Mouse (Mus musculus) embryonic facial prominence, embryonic 13.5 days (tissue): Measurements from ENCODE around the gene Fam189a1. TPM values are rescaled to one million over a fixed set of nuclear protein-coding genes. Genes with fewer than 3 reads are reported as not detected.

Experiments used
- ATAC-seq: fragments of 200-750 bp; cut with Nextera tagmentation; 2 replicates; pipeline ENCODE4 v1.8.0; 2017; ENCODE audit warnings: low read depth; ENCODE audit not compliant: insufficient number of reproducible peaks, insufficient read depth, low FRiP score, low TSS enrichment
- H3K27ac ChIP-seq: fragments of 300-500 bp; sonication (generic); 2 replicates; pipeline ENCODE4 v1.5.1; 2015; ENCODE audit warnings: moderate library complexity, mild to moderate bottlenecking, inconsistent platforms
- H3K27me3 ChIP-seq: fragments of 300-500 bp; sonication (generic); 2 replicates; pipeline ENCODE4 v1.6.1; 2015; ENCODE audit warnings: mild to moderate bottlenecking, inconsistent platforms
- H3K36me3 ChIP-seq: fragments of 300-500 bp; sonication (generic); 2 replicates; pipeline ENCODE4 v1.6.1; 2015; ENCODE audit warnings: mild to moderate bottlenecking, inconsistent platforms
- H3K4me1 ChIP-seq: fragments of 300-500 bp; sonication (generic); 2 replicates; pipeline ENCODE4 v1.6.1; 2015; ENCODE audit warnings: inconsistent platforms
- H3K4me2 ChIP-seq: fragments of 300-500 bp; sonication (generic); 2 replicates; pipeline ENCODE4 v1.6.1; 2015; ENCODE audit warnings: moderate library complexity, mild to moderate bottlenecking, inconsistent platforms
- H3K4me3 ChIP-seq: fragments of 300-500 bp; sonication (generic); 2 replicates; pipeline ENCODE4 v1.5.1; 2015; ENCODE audit warnings: mild to moderate bottlenecking, inconsistent platforms
- H3K9ac ChIP-seq: fragments of 300-500 bp; sonication (generic); 2 replicates; pipeline ENCODE4 v1.6.1; 2015; ENCODE audit warnings: mild to moderate bottlenecking, inconsistent platforms
- H3K9me3 ChIP-seq: fragments of 300-500 bp; sonication (generic); 2 replicates; pipeline ENCODE4 v1.6.1; 2016; ENCODE audit warnings: inconsistent platforms
- WGBS: fragments of 180-500 bp; shearing (Covaris S2); methylation state at CpG from one replicate; pipeline ENCODE4 v1.1.7; 2015; ENCODE audit warnings: mixed read lengths; 5-methylcytosine and 5-hydroxymethylcytosine counted together
- polyA plus RNA-seq: library from polyadenylated mRNA; unstranded; fragments of >200 nt; fragmentation: Nextera tagmentation; extraction: Ambion mirVana; gene quantifications from 2 replicates; pipeline ENCODE4 v1.2.1, GENCODE M21; 2015

Fam189a1 gene
- polyA plus RNA-seq, 1 experiment from 2014 or later = 3.5 TPM

DNA sequence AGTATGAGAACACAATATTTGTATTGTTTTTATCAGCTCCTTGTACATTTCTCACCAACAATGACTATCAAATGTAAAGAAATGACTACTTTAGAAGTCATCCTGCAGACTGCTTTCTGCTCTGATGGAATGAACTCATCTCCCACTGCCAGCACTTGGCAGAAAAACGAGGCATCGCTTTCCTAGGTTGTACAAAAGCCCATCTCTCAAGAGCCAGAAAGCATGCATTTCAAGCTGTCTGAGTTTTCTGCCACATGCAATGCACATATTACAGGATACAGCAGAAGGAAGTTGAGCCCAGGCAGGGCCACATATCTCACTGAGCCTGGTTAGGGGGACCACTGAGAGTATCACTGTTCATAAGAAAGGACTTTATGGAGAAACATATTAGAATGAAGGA, 256.1 kb downstream of the Fam189a1 start:
- no peaks in the 10 kb centered on the region for H3K9me3 ChIP-seq
- peaks cover 6% of the 10 kb centered on the region for H3K4me1 ChIP-seq
- no peaks in the 10 kb centered on the region for H3K27me3 ChIP-seq
- no peak overlapping the region for H3K9ac ChIP-seq
- no peak overlapping the region for H3K27ac ChIP-seq
- ATAC-seq = no peak
- no peak overlapping the region for H3K4me3 ChIP-seq
- H3K36me3 ChIP-seq = no peaks in the 10 kb centered on the region
- WGBS = 86% methylated on average over 2 of the region's 2 CpGs
- H3K4me2 ChIP-seq = no peak overlapping the region

DNA sequence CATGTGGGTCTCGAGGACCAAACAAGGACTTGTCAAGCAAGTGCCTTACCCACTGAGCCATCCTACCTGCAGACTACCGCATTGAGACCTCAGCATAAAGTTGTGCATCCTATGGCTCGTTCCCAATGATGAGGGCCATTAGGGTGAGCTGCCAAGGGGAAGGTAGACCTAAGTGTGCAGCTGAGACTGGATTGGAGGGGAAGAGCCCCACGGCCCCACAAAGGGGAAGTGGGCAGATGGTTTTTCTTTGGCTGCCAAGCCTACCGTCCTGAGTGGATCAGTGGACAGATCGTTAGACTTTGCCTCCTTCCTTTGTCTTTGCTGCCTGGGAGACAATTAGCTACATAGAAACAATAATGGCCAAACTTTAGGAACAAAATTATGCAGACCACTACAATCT, 259.8 kb downstream of the Fam189a1 start:
- Histone ChIP-seq H3K4me2 (no peak overlapping the region), H3K27ac (no peak overlapping the region), H3K9ac (no peak overlapping the region), H3K9me3 (no peaks in the 10 kb centered on the region), H3K27me3 (no peaks in the 10 kb centered on the region), H3K4me1 (peaks cover 6% of the 10 kb centered on the region), H3K36me3 (no peaks in the 10 kb centered on the region), H3K4me3 (no peak overlapping the region)
- no peak for ATAC-seq
- 85% methylated on average over 6 of the region's 6 CpGs for WGBS

DNA sequence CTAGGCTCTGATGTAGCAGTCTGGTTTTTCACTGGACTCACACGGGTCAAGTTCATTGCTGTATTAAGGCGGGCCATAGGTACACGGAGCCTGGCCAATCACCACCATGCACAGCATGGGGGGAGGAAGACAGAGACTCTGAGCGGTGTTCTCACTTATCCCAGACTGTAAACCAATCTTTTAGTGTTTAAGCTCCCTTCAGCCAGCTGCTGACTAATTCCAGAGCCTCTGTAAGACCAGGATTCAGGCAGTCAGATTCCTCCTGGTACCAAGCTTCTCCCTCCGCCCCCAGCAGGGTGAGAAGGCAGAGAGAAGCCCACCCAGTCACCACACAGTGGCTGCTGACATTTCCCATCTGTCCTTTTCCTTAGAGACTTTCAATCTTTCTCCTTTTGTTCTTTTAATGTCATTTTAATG, 260.7 kb downstream of the Fam189a1 start:
- H3K36me3 ChIP-seq = no peaks in the 10 kb centered on the region
- no peak overlapping the region for H3K9ac ChIP-seq
- peak overlapping the region; percentile 28; the same call in 1 of the 2 replicates for H3K27ac ChIP-seq
- H3K4me1 ChIP-seq = peaks cover 10% of the 10 kb centered on the region
- WGBS = 30% methylated on average over 5 of the region's 5 CpGs
- 0 out of 2 replicates have a peak, but pooled peaks have one; percentile 75 for ATAC-seq
- H3K9me3 ChIP-seq = no peaks in the 10 kb centered on the region
- no peak overlapping the region for H3K4me2 ChIP-seq
- no peak overlapping the region for H3K4me3 ChIP-seq
- H3K27me3 ChIP-seq = no peaks in the 10 kb centered on the region

DNA sequence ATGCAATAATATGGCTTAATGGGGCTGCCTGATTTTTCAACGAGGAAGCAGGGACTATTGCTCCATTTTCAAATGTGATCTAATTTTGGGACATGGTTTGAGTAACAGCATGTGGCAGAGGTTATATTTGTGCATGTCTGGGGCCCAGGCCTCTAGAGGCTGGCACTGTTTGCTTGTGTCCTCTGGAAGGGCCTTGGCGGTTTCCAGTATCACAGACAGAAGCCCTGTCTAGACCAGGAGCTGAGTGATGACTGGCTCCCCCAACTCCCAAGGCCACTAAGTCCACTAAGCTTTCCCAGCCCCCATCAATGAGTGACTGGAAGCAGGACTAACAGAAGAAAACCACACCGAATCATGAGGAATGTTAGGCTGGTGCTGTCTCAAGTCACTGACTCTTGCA, 265.2 kb downstream of the Fam189a1 start:
- WGBS = 60% methylated on average over 3 of the region's 3 CpGs
- H3K4me2 ChIP-seq = no peak overlapping the region
- H3K36me3 ChIP-seq = no peaks in the 10 kb centered on the region
- no peak overlapping the region for H3K27ac ChIP-seq
- no peaks in the 10 kb centered on the region for H3K27me3 ChIP-seq
- ATAC-seq = no peak
- H3K9me3 ChIP-seq = no peaks in the 10 kb centered on the region
- H3K4me1 ChIP-seq = peaks cover 14% of the 10 kb centered on the region
- H3K9ac ChIP-seq = no peak overlapping the region
- H3K4me3 ChIP-seq = no peak overlapping the region

DNA sequence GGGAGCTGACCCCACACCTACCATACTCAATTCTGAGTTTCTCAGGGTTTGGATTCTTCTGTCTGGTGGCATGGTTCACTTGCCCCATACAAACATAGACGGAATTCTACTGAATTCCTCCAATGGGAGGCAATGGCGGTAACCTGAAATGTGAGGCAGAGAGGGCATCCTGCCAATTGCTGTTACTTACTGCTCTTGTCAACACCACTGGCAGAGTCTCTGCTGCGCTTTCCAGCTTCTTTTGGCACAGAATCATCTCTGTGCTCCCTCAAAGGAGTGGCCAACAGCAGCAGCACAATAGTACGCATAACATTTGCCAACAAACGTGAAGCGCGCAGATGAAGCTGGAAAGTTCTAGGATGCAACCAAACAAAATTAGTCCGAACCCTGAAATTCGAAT, 266.5 kb downstream of the Fam189a1 start:
- no peaks in the 10 kb centered on the region for H3K36me3 ChIP-seq
- H3K4me3 ChIP-seq = no peak overlapping the region
- H3K9me3 ChIP-seq = no peaks in the 10 kb centered on the region
- H3K27ac ChIP-seq = no peak overlapping the region
- H3K4me2 ChIP-seq = no peak overlapping the region
- peaks cover 8% of the 10 kb centered on the region; the same call in 1 of the 2 replicates for H3K4me1 ChIP-seq
- ATAC-seq = no peak
- WGBS = 72% methylated on average over 9 of the region's 9 CpGs
- no peak overlapping the region for H3K9ac ChIP-seq
- no peaks in the 10 kb centered on the region for H3K27me3 ChIP-seq

DNA sequence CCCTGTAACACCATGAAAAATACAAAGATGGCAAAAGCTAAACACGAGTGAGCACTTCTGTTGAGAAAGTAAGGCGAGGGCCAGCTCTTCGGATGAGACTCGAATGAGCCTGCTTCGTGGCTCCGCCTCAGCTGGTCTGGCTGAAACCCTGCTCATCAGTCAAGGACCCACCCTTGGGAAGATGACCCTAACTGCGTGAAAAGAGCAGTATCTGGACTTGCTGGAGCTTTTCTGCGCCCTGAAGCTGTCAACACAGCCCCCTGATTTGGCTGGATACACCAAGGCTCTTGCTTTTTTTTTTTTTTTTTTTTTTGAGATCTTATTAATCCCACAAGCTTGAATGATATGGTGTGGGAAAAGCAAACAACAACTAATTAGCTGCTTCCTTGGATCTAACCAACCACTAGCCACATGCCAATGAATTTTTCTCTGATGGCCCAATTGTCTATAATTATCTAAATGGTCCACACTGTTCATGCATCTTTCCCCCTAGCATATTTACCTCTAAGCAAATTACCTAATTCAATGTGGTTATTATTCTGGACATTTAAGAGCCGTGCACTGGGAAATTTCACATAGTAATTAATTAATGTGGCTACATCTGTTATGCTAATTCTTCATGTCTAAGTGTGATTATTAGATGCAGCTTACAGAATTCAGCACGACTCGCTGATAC, 272.0 kb downstream of the Fam189a1 start:
- WGBS = 66% methylated on average over 11 of the region's 11 CpGs
- no peak for ATAC-seq

DNA sequence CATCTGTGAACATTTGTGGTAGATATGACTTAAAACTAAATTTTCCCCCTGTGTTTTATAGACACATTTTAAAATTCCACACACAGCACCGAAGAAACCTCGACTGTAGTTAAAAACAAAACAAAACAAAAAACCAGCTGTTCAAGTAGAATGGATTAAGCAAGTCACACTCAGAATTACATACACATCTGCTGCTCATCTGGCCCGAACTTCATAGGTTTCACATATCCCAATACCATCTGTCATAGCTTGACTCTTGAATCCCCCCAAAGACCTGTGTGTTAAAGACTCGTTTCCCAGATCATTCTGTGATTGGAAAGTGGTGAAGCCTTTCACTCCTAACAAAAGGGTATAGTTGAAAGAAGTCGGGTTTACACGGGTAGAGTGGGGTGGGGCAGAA, 274.1 kb downstream of the Fam189a1 start:
- 40% methylated on average over 6 of the region's 6 CpGs for WGBS

More for the DNA sequence above, 272.0 kb downstream of the Fam189a1 start:
- Histone ChIP-seq H3K27ac (no peak overlapping the region), H3K9me3 (no peaks in the 10 kb centered on the region), H3K4me3 (no peak overlapping the region), H3K9ac (no peak overlapping the region), H3K4me2 (no peak overlapping the region), H3K36me3 (no peaks in the 10 kb centered on the region), H3K4me1 (0 out of 2 replicates have a peak, but pooled peaks cover 4% of the 10 kb centered on the region), H3K27me3 (0 out of 2 replicates have a peak, but pooled peaks cover 4% of the 10 kb centered on the region)

DNA sequence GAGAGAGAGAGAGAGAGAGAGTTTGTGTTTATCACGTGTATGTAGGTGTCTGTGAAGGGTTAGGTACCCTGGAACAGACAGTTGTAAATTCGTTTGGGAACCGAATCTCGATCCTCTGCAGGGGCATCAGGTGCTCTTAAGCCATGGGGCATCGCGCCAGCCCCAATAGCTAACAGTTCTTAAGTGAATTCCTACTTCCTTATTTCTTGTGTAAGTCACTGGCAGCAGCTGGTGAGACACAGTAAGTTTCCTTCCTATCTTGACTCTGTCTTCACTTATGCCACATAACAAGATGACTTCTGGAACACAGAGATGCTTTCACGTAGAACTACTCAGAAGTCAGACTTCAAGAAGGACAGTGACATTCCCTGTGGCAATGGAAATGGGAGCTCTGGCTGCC, 275.0 kb downstream of the Fam189a1 start:
- H3K36me3 ChIP-seq = no peaks in the 10 kb centered on the region
- H3K4me2 ChIP-seq = no peak overlapping the region
- 69% methylated on average over 7 of the region's 7 CpGs for WGBS
- H3K27ac ChIP-seq = no peak overlapping the region
- ATAC-seq = no peak
- no peak overlapping the region for H3K4me3 ChIP-seq
- H3K9me3 ChIP-seq = no peaks in the 10 kb centered on the region
- H3K4me1 ChIP-seq = 0 out of 2 replicates have a peak, but pooled peaks cover 4% of the 10 kb centered on the region
- no peak overlapping the region for H3K9ac ChIP-seq
- 0 out of 2 replicates have a peak, but pooled peaks cover 4% of the 10 kb centered on the region for H3K27me3 ChIP-seq

More for the DNA sequence above, 274.1 kb downstream of the Fam189a1 start:
- no peaks in the 10 kb centered on the region for H3K36me3 ChIP-seq
- no peak overlapping the region for H3K4me3 ChIP-seq
- no peak for ATAC-seq
- H3K9ac ChIP-seq = no peak overlapping the region
- H3K27ac ChIP-seq = no peak overlapping the region
- H3K27me3 ChIP-seq = 0 out of 2 replicates have a peak, but pooled peaks cover 4% of the 10 kb centered on the region
- H3K4me1 ChIP-seq = 0 out of 2 replicates have a peak, but pooled peaks cover 4% of the 10 kb centered on the region
- H3K4me2 ChIP-seq = no peak overlapping the region
- no peaks in the 10 kb centered on the region for H3K9me3 ChIP-seq

DNA sequence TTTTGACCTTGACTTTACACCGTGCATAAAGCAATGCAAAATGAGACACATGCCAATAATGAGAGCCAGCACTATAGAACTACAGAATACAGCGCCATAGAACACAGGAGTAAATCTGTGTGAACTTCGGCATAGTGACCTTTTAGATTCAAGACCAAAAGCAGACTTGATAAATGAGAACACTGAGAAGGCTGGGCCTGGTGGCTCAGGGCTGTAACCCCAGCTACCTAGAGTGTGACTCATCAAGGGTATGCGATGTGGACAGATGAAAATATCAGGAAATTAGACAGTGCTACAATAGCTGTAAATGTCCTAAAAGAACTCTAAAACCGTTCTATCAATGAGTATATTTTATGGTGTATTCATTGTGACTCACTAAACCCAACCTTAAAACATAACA, 276.0 kb downstream of the Fam189a1 start:
- H3K4me2 ChIP-seq = no peak overlapping the region
- no peaks in the 10 kb centered on the region for H3K9me3 ChIP-seq
- WGBS = 61% methylated on average over 5 of the region's 5 CpGs
- no peak overlapping the region for H3K27ac ChIP-seq
- 0 out of 2 replicates have a peak, but pooled peaks cover 4% of the 10 kb centered on the region for H3K27me3 ChIP-seq
- no peaks in the 10 kb centered on the region for H3K36me3 ChIP-seq
- 0 out of 2 replicates have a peak, but pooled peaks cover 4% of the 10 kb centered on the region for H3K4me1 ChIP-seq
- no peak for ATAC-seq
- H3K9ac ChIP-seq = no peak overlapping the region
- H3K4me3 ChIP-seq = no peak overlapping the region

DNA sequence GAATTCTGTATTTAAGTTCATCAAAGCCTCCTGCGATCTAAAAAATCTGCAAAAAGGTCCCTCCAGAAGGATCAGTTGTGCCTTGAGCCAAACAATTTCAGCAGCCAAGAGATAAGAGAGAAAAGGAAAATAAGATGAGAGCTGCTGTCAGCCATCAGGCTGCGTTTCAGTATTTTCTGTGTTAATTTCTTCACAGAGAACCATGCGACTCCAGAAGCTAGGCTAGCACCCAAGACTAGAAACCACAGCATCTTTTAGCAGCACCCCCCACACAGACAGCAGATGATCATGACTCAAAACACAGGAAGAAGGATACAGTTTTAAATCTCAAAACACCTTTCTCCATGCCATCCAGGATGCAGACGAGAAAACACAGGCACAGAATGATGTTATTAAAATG, 281.4 kb downstream of the Fam189a1 start:
- H3K27me3 ChIP-seq = no peaks in the 10 kb centered on the region
- H3K4me3 ChIP-seq = no peak overlapping the region
- H3K9me3 ChIP-seq = no peaks in the 10 kb centered on the region
- H3K27ac ChIP-seq = no peak overlapping the region
- ATAC-seq = no peak
- peaks cover 6% of the 10 kb centered on the region for H3K36me3 ChIP-seq
- no peak overlapping the region for H3K4me2 ChIP-seq
- 86% methylated on average over 4 of the region's 4 CpGs for WGBS
- peaks cover 15% of the 10 kb centered on the region for H3K4me1 ChIP-seq
- no peak overlapping the region for H3K9ac ChIP-seq

DNA sequence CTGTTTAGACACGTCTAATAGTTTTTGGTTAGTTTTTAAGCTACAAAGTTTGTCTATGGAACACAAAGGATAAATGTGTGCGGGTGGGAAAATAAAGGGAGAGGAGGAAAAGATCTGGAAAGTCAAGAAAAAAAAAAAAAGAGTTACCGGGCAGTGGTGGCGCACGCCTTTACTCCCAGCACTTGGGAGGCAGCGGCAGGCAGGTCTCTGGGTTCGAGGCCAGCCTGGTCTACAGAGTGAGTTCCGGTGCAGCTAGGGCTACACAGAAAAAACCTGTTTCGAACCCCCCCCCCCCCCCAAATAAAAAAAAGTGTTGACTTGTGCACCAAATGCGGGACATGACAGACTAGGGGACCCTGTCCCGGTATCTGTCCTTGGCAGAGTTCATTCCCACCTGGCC, 283.1 kb downstream of the Fam189a1 start:
- peak overlapping the region; percentile 91 for H3K4me3 ChIP-seq
- no peaks in the 10 kb centered on the region for H3K9me3 ChIP-seq
- H3K4me1 ChIP-seq = peaks cover 15% of the 10 kb centered on the region
- H3K36me3 ChIP-seq = peaks cover 10% of the 10 kb centered on the region
- peak overlapping the region; percentile 98 for H3K27ac ChIP-seq
- peak overlapping the region; percentile 90 for H3K4me2 ChIP-seq
- H3K27me3 ChIP-seq = no peaks in the 10 kb centered on the region
- WGBS = 36% methylated on average over 11 of the region's 11 CpGs
- no peak for ATAC-seq
- 0 out of 2 replicates have a peak overlapping the region, but pooled peaks have one; percentile 32 for H3K9ac ChIP-seq

DNA sequence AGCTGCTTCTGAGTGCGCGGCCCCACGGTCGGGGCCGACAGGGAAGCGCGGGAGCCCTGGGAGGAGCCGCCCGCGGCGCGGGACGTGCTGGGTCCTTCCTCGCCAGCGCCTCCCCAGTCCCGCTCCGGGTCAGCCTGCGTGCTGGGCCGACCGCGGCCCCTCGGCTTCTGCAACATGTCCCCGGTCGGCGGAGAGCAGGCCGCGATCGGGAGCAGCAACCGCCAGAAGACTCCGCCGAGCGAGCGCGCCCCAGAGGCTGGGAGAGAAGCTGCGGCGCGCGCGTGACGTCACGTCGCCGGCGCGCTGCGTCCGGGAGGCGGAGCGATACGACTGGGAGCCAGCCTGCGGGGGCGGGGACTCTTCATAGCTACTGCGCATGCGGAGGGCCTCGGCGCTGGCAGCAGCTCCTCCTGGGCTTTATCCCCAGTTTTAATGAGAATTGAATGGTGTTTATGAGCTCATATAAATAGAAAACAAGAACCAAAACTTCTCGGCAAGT, 283.6 kb downstream of the Fam189a1 start, which contains the start of gene Nsmce3:
Nsmce3 (minus strand) TSS at position 255 of the 499 bp plus-strand sequence.
- Histone ChIP-seq H3K4me3 (peak within 1 kb of the TSS; percentile 91), H3K27ac (peak within 1 kb of the TSS; percentile 98), H3K9me3 (no peaks in the 10 kb centered on the region), H3K27me3 (no peaks in the 10 kb centered on the region), H3K9ac (peak within 1 kb of the TSS; percentile 97), H3K36me3 (peaks cover 10% of the 10 kb centered on the region), H3K4me2 (peak within 1 kb of the TSS; percentile 90), H3K4me1 (peaks cover 15% of the 10 kb centered on the region)
- WGBS = under 1% methylated on average over 57 of the region's 57 CpGs
- peak; percentile 91 for ATAC-seq
